Comparison of ENCODE assay signal across 9 mouse cellular contexts in the genomic region with DNA sequence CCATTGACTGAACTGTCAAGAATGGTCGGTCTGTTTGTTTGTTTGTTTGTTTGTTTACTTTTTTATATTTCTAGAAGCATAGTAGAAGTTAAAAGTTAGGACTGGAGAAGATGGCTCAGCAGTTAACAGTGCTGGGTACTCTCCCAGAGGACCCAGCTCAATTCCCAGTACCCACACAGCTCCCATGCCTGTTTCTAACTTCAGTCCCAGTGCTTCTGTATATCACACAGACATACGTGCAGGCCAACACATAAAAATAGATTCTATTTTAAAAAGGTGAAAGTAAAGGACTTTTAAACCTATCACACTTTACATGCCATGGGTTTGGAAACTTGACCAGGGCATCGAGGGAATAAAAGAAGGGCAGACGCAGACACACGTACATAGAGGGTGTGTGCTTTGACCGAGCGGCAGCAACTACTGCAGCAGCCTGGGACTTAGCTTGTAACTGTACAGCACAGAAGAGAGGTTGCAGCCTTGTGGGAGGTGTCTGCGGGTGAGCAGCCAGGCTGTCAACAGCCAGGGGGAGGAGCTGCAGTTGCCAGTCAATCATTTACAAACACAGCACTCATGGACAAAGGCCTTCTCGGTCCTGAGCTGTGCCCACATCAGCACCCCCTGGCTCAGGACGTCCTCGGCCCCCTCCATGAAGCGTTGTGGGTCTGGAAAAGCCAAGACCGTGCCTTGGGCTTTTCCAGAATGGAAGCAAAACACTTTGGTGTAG. TPM values are rescaled to one million over a fixed set of nuclear protein-coding genes. Genes with fewer than 3 reads are reported as not detected.
DNase-seq lines count a peak whose midpoint lies in the region; ATAC-seq lines count a peak whose summit lies in the region.
"Had no signal": no experiment of that assay in that cellular context is flagged by ENCODE, and none has a peak within 500 bp of the region (broad histone marks: within the 10 kb centered on the region; RNA-seq: fewer than 3 reads in every experiment).

No protein-coding gene starts in this region.

- DNase-seq in heart, adult 18-20 months: peak; percentile 39 to 48
- DNase-seq in heart, postnatal 36 days: no peak
- no peak for DNase-seq in hindbrain, embryonic 14.5 days (ENCODE audit: low spot score)
- no peak for DNase-seq in liver, embryonic 11.5 days (ENCODE audit: low spot score)
- no peak for DNase-seq in frontal cortex, adult 2 months (ENCODE audit: extremely low spot score in 1 of 2, low spot score in 1 of 2)
- DNase-seq in thymus, postnatal 10 days (ENCODE audit: low spot score in 2 of 2): no peak

- H3K27ac ChIP-seq in hindbrain, embryonic 14.5 days: 0 out of 2 replicates have a peak overlapping the region, but pooled peaks have one; percentile 24
- no peak overlapping the region for H3K27ac ChIP-seq in liver, embryonic 11.5 days (ENCODE audit: low read depth, low read length)
- no peak overlapping the region for H3K27ac ChIP-seq in neural tube, embryonic 14.5 days (ENCODE audit: low read depth, low read length)

- peaks cover 15% of the 10 kb centered on the region; the same call in 1 of the 2 replicates for H3K36me3 ChIP-seq in hindbrain, embryonic 14.5 days (replicated peaks; ENCODE audit: control insufficient read depth, insufficient read depth)
- no peaks in the 10 kb centered on the region for H3K36me3 ChIP-seq in liver, embryonic 11.5 days (ENCODE audit: control insufficient read depth, insufficient read depth, low read length)
- H3K36me3 ChIP-seq in neural tube, embryonic 14.5 days (ENCODE audit: control insufficient read depth, insufficient read depth, low read length): no peaks in the 10 kb centered on the region

- 14% methylated on average over 13 of the region's 13 CpGs for WGBS in hindbrain, embryonic 14.5 days
- WGBS in liver, embryonic 11.5 days: 57% methylated on average over 13 of the region's 13 CpGs
- WGBS in neural tube, embryonic 14.5 days: 22% methylated on average over 13 of the region's 13 CpGs

- peak overlapping the region; percentile 74 for H3K4me3 ChIP-seq in hindbrain, embryonic 14.5 days (replicated peaks; ENCODE audit: low read length)
- no peak overlapping the region for H3K4me3 ChIP-seq in liver, embryonic 11.5 days (ENCODE audit: low read depth, low read length)
- H3K4me3 ChIP-seq in neural tube, embryonic 14.5 days (ENCODE audit: low read depth, low read length): peak overlapping the region; percentile 63

- intact Hi-C loops in heart, postnatal 36 days (cut with DNase I): no loop called here

- H3K27me3 ChIP-seq in hindbrain, embryonic 14.5 days (ENCODE audit: control insufficient read depth, insufficient read depth, low read length): no peaks in the 10 kb centered on the region
- H3K27me3 ChIP-seq in liver, embryonic 11.5 days (replicated peaks; ENCODE audit: control insufficient read depth, insufficient read depth, low read length): no peaks in the 10 kb centered on the region
- no peaks in the 10 kb centered on the region for H3K27me3 ChIP-seq in neural tube, embryonic 14.5 days (ENCODE audit: control insufficient read depth, insufficient read depth, low read length)
- H3K27me3 ChIP-seq: CH12.LX had no signal

- peak overlapping the region; percentile 86 for H3K9ac ChIP-seq in hindbrain, embryonic 14.5 days
- H3K9ac ChIP-seq in liver, embryonic 11.5 days (ENCODE audit: low read depth, low read length): no peak overlapping the region
- H3K9ac ChIP-seq in neural tube, embryonic 14.5 days (replicated peaks; ENCODE audit: low read depth, low read length): peak overlapping the region; percentile 32; the same call in 1 of the 2 replicates

- peaks cover 37% of the 10 kb centered on the region for H3K4me1 ChIP-seq in hindbrain, embryonic 14.5 days (replicated peaks; ENCODE audit: control insufficient read depth, insufficient read depth, low read length)
- peaks cover 20% of the 10 kb centered on the region for H3K4me1 ChIP-seq in liver, embryonic 11.5 days (replicated peaks; ENCODE audit: control insufficient read depth, insufficient read depth, low read length)
- peaks cover 39% of the 10 kb centered on the region for H3K4me1 ChIP-seq in neural tube, embryonic 14.5 days (ENCODE audit: control insufficient read depth, insufficient read depth, low read length)

- H3K9me3 ChIP-seq in hindbrain, embryonic 14.5 days (ENCODE audit: control insufficient read depth, low read length): no peaks in the 10 kb centered on the region
- no peaks in the 10 kb centered on the region for H3K9me3 ChIP-seq in liver, embryonic 11.5 days (ENCODE audit: control insufficient read depth, low read length)
- no peaks in the 10 kb centered on the region for H3K9me3 ChIP-seq in neural tube, embryonic 14.5 days (ENCODE audit: control insufficient read depth, low read length)

- peak; percentile 54; the same call in 1 of the 2 replicates for ATAC-seq in erythroid progenitor cell, adult 5-6 weeks (replicated peaks; ENCODE audit: low FRiP score, poor library complexity, severe bottlenecking)
- ATAC-seq in hindbrain, embryonic 14.5 days (ENCODE audit: low FRiP score): peak; percentile 14; the same call in 1 of the 2 replicates
- ATAC-seq in liver, embryonic 11.5 days (replicated peaks; ENCODE audit: low FRiP score): peak; percentile 76
- ATAC-seq in neural tube, embryonic 14.5 days (ENCODE audit: low read depth): peak; percentile 1; the same call in 1 of the 2 replicates

- H3K4me2 ChIP-seq in hindbrain, embryonic 14.5 days (replicated peaks): peak overlapping the region; percentile 94
- H3K4me2 ChIP-seq in liver, embryonic 11.5 days: peak overlapping the region; percentile 40
- H3K4me2 ChIP-seq in neural tube, embryonic 14.5 days (ENCODE audit: low read depth, low read length): peak overlapping the region; percentile 81

RNA-seq across cellular contexts. Expression of gene Rufy3, which starts 22.5 kb away (rescaled TPM):
- 10 to 100 TPM; 13.8 to 15.0 TPM for total RNA-seq in heart, adult 18-20 months (2021)
- 10 to 100 TPM; 13.6 to 14.1 TPM for total RNA-seq in heart, postnatal 36 days (2021)
- 0.36 and 0.42 TPM in 2 replicates for total RNA-seq in erythroid progenitor cell, adult 5-6 weeks (2015; ENCODE audit: low replicate concordance)
- total RNA-seq in erythroid progenitor cell, adult 5-6 weeks (2017; ENCODE audit: low replicate concordance): 4.0 and 9.3 TPM in 2 replicates
- polyA plus RNA-seq in hindbrain, embryonic 14.5 days (2014; fragmentation: Nextera tagmentation; extraction: Ambion mirVana): 300 and 303 TPM in 2 replicates
- 9.1 and 10.7 TPM in 2 replicates for polyA plus RNA-seq in liver, embryonic 11.5 days (2014; fragmentation: Nextera tagmentation; extraction: Ambion mirVana)
- polyA plus RNA-seq in neural tube, embryonic 14.5 days (2014; fragmentation: Nextera tagmentation; extraction: Ambion mirVana): 300 and 310 TPM in 2 replicates
- 104 and 113 TPM in 2 replicates for polyA plus RNA-seq in frontal cortex, adult 2 months (2012; rRNA removed)

RNA-seq across cellular contexts. Expression of gene Utp3, which starts 33.1 kb away (rescaled TPM):
- 10 to 100 TPM; 20.1 to 21.6 TPM for total RNA-seq in heart, adult 18-20 months (2021)
- total RNA-seq in heart, postnatal 36 days (2021): 10 to 100 TPM; 23.3 TPM
- 26.3 and 36.5 TPM in 2 replicates for total RNA-seq in erythroid progenitor cell, adult 5-6 weeks (2015; ENCODE audit: low replicate concordance)
- total RNA-seq in erythroid progenitor cell, adult 5-6 weeks (2017; ENCODE audit: low replicate concordance): 27.2 and 28.7 TPM in 2 replicates
- 35.6 and 36.6 TPM in 2 replicates for polyA plus RNA-seq in hindbrain, embryonic 14.5 days (2014; fragmentation: Nextera tagmentation; extraction: Ambion mirVana)
- polyA plus RNA-seq in liver, embryonic 11.5 days (2014; fragmentation: Nextera tagmentation; extraction: Ambion mirVana): 74.5 and 77.7 TPM in 2 replicates
- polyA plus RNA-seq in neural tube, embryonic 14.5 days (2014; fragmentation: Nextera tagmentation; extraction: Ambion mirVana): 43.5 and 47.2 TPM in 2 replicates
- 28.7 and 29.9 TPM in 2 replicates for polyA plus RNA-seq in frontal cortex, adult 2 months (2012; rRNA removed)

RNA-seq across cellular contexts. Expression of gene Jchain, which starts 59.7 kb away (rescaled TPM):
- 10 to 100 TPM in 1 of 2 experiments, 1 to 10 TPM in 1; 2.1 to 13.5 TPM for total RNA-seq in heart, adult 18-20 months (2021)
- under 1 TPM in 1 of 2 experiments, not detected in 1; 0.38 TPM for total RNA-seq in heart, postnatal 36 days (2021)
- 33.2 and 58.7 TPM in 2 replicates for total RNA-seq in erythroid progenitor cell, adult 5-6 weeks (2015; ENCODE audit: low replicate concordance)
- total RNA-seq in erythroid progenitor cell, adult 5-6 weeks (2017; ENCODE audit: low replicate concordance): 23.1 and 23.7 TPM in 2 replicates
- 0.23 and 0.26 TPM in 2 replicates for polyA plus RNA-seq in hindbrain, embryonic 14.5 days (2014; fragmentation: Nextera tagmentation; extraction: Ambion mirVana)
- 0.23 TPM in 1 of 2 replicates, not detected in the other for polyA plus RNA-seq in liver, embryonic 11.5 days (2014; fragmentation: Nextera tagmentation; extraction: Ambion mirVana)
- polyA plus RNA-seq in neural tube, embryonic 14.5 days (2014; fragmentation: Nextera tagmentation; extraction: Ambion mirVana): 0.23 and 0.63 TPM in 2 replicates
- 1.6 and 1.7 TPM in 2 replicates for polyA plus RNA-seq in frontal cortex, adult 2 months (2012; rRNA removed)

Comparison
In these comparisons a context has a peak if more than half of its experiments do, and no peak if none do; other contexts are left out.
1. DNase-seq: peak in heart, adult 18-20 months (2 of 2); none in heart, postnatal 36 days (0 of 2), hindbrain, embryonic 14.5 days (single experiment), liver, embryonic 11.5 days (single experiment), frontal cortex, adult 2 months (0 of 2) and thymus, postnatal 10 days (0 of 2).
2. ATAC-seq: peak in every context shown above with its lines; median percentile 76 in liver, embryonic 11.5 days; 54 in erythroid progenitor cell, adult 5-6 weeks; 14 in hindbrain, embryonic 14.5 days; 1 in neural tube, embryonic 14.5 days.
3. H3K4me2 ChIP-seq: peak in every context shown above with its lines; median percentile 94 in hindbrain, embryonic 14.5 days; 81 in neural tube, embryonic 14.5 days; 40 in liver, embryonic 11.5 days.